Mouse (Mus musculus) C2C12 (cell line): ENCODE measurements around the gene Ndufs5.

Source experiments
- CTCF ChIP-seq: IDR thresholded peaks from one replicate; pipeline ENCODE4 v1.5.1; 2011; ENCODE audit not compliant: control insufficient read depth, insufficient read depth, insufficient read length
- FOSL1 ChIP-seq: IDR thresholded peaks from one replicate; pipeline ENCODE4 v1.8.0; 2011; ENCODE audit warnings: mild to moderate bottlenecking, low read length; ENCODE audit not compliant: poor library complexity, insufficient read depth, severe bottlenecking
- MAX ChIP-seq: IDR thresholded peaks from one replicate; pipeline ENCODE4 v1.6.1; 2011; ENCODE audit warnings: mild to moderate bottlenecking, control low read depth
- MYOD1 ChIP-seq: IDR thresholded peaks from one replicate; pipeline ENCODE4 v1.6.1; 2011; ENCODE audit warnings: low read depth; ENCODE audit not compliant: control insufficient read depth, insufficient read length
- MYOG ChIP-seq: IDR thresholded peaks from one replicate; pipeline ENCODE4 v1.6.1; 2011; ENCODE audit not compliant: control insufficient read depth, insufficient read length; ENCODE audit errors: extremely low read depth

DNA sequence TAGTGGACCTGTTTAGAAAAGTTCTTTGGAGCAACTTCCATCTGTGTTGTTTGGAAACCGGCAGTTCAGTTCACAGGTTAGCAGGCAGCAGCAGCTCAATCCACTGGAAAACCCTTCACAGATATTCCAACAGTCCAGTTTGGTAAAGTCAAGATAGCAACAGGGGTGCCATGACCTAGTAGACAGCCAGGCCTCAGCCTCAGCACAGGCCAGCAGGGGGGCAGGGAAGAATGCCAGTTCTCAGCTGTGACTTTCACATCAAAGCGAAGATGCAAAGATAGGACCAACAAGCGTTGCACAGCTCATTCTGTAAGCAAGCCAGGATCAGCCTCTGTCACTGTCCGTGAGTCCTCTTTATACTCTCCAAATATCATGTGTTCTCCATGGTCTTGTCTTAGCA lies 3.8 kb upstream of the Ndufs5 start:
- no peak for TF ChIP-seq CTCF
- no peak for TF ChIP-seq MYOG
- TF ChIP-seq FOSL1: no peak
- no peak for TF ChIP-seq MYOD1
- no peak for TF ChIP-seq MAX
